Mouse (Mus musculus): ENCODE data around the gene Ltf.

Ltf gene

GRCm38 (mm10) chr9:111019022-111019421, at the start of gene Ltf:
TSS of gene Ltf (plus strand) at chr9:111019271.
- in situ Hi-C loops (cut with MboI; ENCODE audit: low sequenced_read_pairs), result no loop called here

GRCm38 (mm10) chr9:110979411-110979810, 39.7 kb upstream of the Ltf start:
- in situ Hi-C loops (cut with MboI; ENCODE audit: low sequenced_read_pairs), result no loop called here

GRCm38 (mm10) chr9:110982351-110982750, 36.7 kb upstream of the Ltf start:
- in situ Hi-C loops (cut with MboI; ENCODE audit: low sequenced_read_pairs), result no loop called here

- in situ Hi-C loops (cut with MboI; ENCODE audit: low sequenced_read_pairs), result no loop called here
These were observed 35.0 kb upstream of the Ltf start for GRCm38 (mm10) chr9:110984096-110984495.

- in situ Hi-C loops (cut with MboI; ENCODE audit: low sequenced_read_pairs), result no loop called here
These were observed 33.5 kb upstream of the Ltf start for GRCm38 (mm10) chr9:110985541-110985940.

GRCm38 (mm10) chr9:110985951-110986350, 33.1 kb upstream of the Ltf start:
- in situ Hi-C loops (cut with MboI; ENCODE audit: low sequenced_read_pairs), result no loop called here

- in situ Hi-C loops (cut with MboI; ENCODE audit: low sequenced_read_pairs), result no loop called here
These were observed 31.7 kb upstream of the Ltf start for GRCm38 (mm10) chr9:110987331-110987730.

- in situ Hi-C loops (cut with MboI; ENCODE audit: low sequenced_read_pairs), result no loop called here
These were observed 31.0 kb upstream of the Ltf start for GRCm38 (mm10) chr9:110988078-110988477.

GRCm38 (mm10) chr9:110989141-110989540, 29.9 kb upstream of the Ltf start:
- in situ Hi-C loops (cut with MboI; ENCODE audit: low sequenced_read_pairs), result no loop called here

- in situ Hi-C loops (cut with MboI; ENCODE audit: low sequenced_read_pairs), result no loop called here
These were observed 29.5 kb upstream of the Ltf start for GRCm38 (mm10) chr9:110989543-110989942.

GRCm38 (mm10) chr9:110990204-110990603, 28.9 kb upstream of the Ltf start, which contains the start of gene Rtp3:
TSS of gene Rtp3 (minus strand) at chr9:110990583.
- in situ Hi-C loops (cut with MboI; ENCODE audit: low sequenced_read_pairs), result no loop called here

GRCm38 (mm10) chr9:110993281-110993709, 25.8 kb upstream of the Ltf start:
- in situ Hi-C loops (cut with MboI; ENCODE audit: low sequenced_read_pairs), result no loop called here

GRCm38 (mm10) chr9:110994716-110995172, 24.3 kb upstream of the Ltf start:
- in situ Hi-C loops (cut with MboI; ENCODE audit: low sequenced_read_pairs), result no loop called here

GRCm38 (mm10) chr9:110997245-110997644, 21.8 kb upstream of the Ltf start:
- in situ Hi-C loops (cut with MboI; ENCODE audit: low sequenced_read_pairs), result no loop called here

GRCm38 (mm10) chr9:110999056-110999455, 20.0 kb upstream of the Ltf start:
- in situ Hi-C loops (cut with MboI; ENCODE audit: low sequenced_read_pairs), result no loop called here

GRCm38 (mm10) chr9:110999856-111000255, 19.2 kb upstream of the Ltf start:
- in situ Hi-C loops (cut with MboI; ENCODE audit: low sequenced_read_pairs), result no loop called here

- in situ Hi-C loops (cut with MboI; ENCODE audit: low sequenced_read_pairs), result no loop called here
These were observed 17.4 kb upstream of the Ltf start for GRCm38 (mm10) chr9:111001621-111002020.

- in situ Hi-C loops (cut with MboI; ENCODE audit: low sequenced_read_pairs), result no loop called here
These were observed 15.8 kb upstream of the Ltf start for GRCm38 (mm10) chr9:111003279-111003678.

- in situ Hi-C loops (cut with MboI; ENCODE audit: low sequenced_read_pairs), result no loop called here
These were observed 12.5 kb upstream of the Ltf start for GRCm38 (mm10) chr9:111006544-111006943.

- in situ Hi-C loops (cut with MboI; ENCODE audit: low sequenced_read_pairs), result no loop called here
These were observed 9.3 kb upstream of the Ltf start for GRCm38 (mm10) chr9:111009763-111010162.

- in situ Hi-C loops (cut with MboI; ENCODE audit: low sequenced_read_pairs), result no loop called here
These were observed 7.5 kb upstream of the Ltf start for GRCm38 (mm10) chr9:111011550-111011949.

GRCm38 (mm10) chr9:111012041-111012440, 7.0 kb upstream of the Ltf start:
- in situ Hi-C loops (cut with MboI; ENCODE audit: low sequenced_read_pairs), result no loop called here

GRCm38 (mm10) chr9:111015658-111016057, 3.4 kb upstream of the Ltf start:
- in situ Hi-C loops (cut with MboI; ENCODE audit: low sequenced_read_pairs), result no loop called here
